Mouse (Mus musculus) liver, embryonic 14.5 days (tissue): Measurements from ENCODE around the gene Slc44a1. TPM values are rescaled to one million over a fixed set of nuclear protein-coding genes. Genes with fewer than 3 reads are reported as not detected.

Experiments used
- ATAC-seq: fragments of 200-750 bp; cut with Nextera tagmentation; 2 replicates; pipeline ENCODE4 v1.8.0; 2017; ENCODE audit warnings: moderate number of reproducible peaks, mild to moderate bottlenecking, moderate library complexity; ENCODE audit not compliant: insufficient read depth
- DNase-seq, 3 experiments: peaks; one replicate each; pipeline ENCODE4 v3.0.0-alpha.2; 2012 to 2013; ENCODE audit warnings: low read depth in 3 of 3, low spot score in 3 of 3
- H3K27ac ChIP-seq: fragments of 300-500 bp; sonication (generic); 2 replicates; pipeline ENCODE4 v1.5.1; 2014; ENCODE audit warnings: moderate library complexity, mild to moderate bottlenecking, control low read depth, inconsistent platforms
- H3K27me3 ChIP-seq: fragments of 300-500 bp; sonication (generic); 2 replicates; pipeline ENCODE4 v1.6.1; 2014; ENCODE audit warnings: mild to moderate bottlenecking, low read length, moderate library complexity; ENCODE audit not compliant: control insufficient read depth, insufficient read depth
- H3K36me3 ChIP-seq: fragments of 300-500 bp; sonication (generic); replicated peaks from 2 replicates; pipeline ENCODE4 v1.6.1; 2014; ENCODE audit warnings: low read depth; ENCODE audit not compliant: control insufficient read depth, insufficient read depth
- H3K4me1 ChIP-seq, 2 experiments: fragments of 200-500 bp in 1 of 2; fragments of 300-500 bp in 1 of 2; sonication (generic) in 1 of 2; replicated peaks; 2 replicates each; pipeline ENCODE4 v1.6.1; 2012 to 2014; ENCODE audit warnings: antibody characterized with exemption in 1 of 2, inconsistent platforms in 1 of 2, low read length in 1 of 2; ENCODE audit not compliant: control insufficient read depth in 2 of 2, insufficient read depth in 2 of 2
- H3K4me2 ChIP-seq: fragments of 300-500 bp; sonication (generic); 2 replicates; pipeline ENCODE4 v1.6.1; 2014; ENCODE audit warnings: low read depth, mild to moderate bottlenecking, control low read depth, moderate library complexity
- H3K4me3 ChIP-seq, 2 experiments: fragments of 200-500 bp in 1 of 2; fragments of 300-500 bp in 1 of 2; sonication (generic) in 1 of 2; 2 replicates each; pipeline ENCODE4 v1.5.1; 2012 to 2014; ENCODE audit warnings: low read depth in 2 of 2, low read length in 2 of 2, mild to moderate bottlenecking in 2 of 2, control low read depth in 1 of 2, inconsistent platforms in 1 of 2, moderate library complexity in 1 of 2; ENCODE audit not compliant: insufficient read depth in 1 of 2
- H3K9ac ChIP-seq: fragments of 300-500 bp; sonication (generic); replicated peaks from 2 replicates; pipeline ENCODE4 v1.6.1; 2014; ENCODE audit warnings: mild to moderate bottlenecking, control low read depth, moderate library complexity
- H3K9me3 ChIP-seq: fragments of 300-500 bp; sonication (generic); 2 replicates; pipeline ENCODE4 v1.6.1; 2016; ENCODE audit warnings: low read length, mixed read lengths; ENCODE audit not compliant: control insufficient read depth
- CTCF ChIP-seq: IDR thresholded peaks from 2 replicates; pipeline ENCODE4 v1.5.1; 2016; ENCODE audit warnings: antibody characterized with exemption, low read depth, control low read depth
- EP300 ChIP-seq: IDR thresholded peaks from 2 replicates; pipeline ENCODE4 v1.6.1; 2016; ENCODE audit warnings: antibody characterized with exemption, low read depth
- WGBS: fragments of 180-500 bp; shearing (Covaris S2); extraction: QIAGEN DNeasy Blood & Tissue Kit; methylation state at CpG from one replicate; pipeline ENCODE4 v1.1.7; 2014; ENCODE audit not compliant: insufficient replicate concordance; 5-methylcytosine and 5-hydroxymethylcytosine counted together
- polyA plus RNA-seq, 2 experiments: library from polyadenylated mRNA; depleted of rRNA in 1 of 2; stranded (reverse) in 1 of 2; unstranded in 1 of 2; fragments of >200 nt; fragmentation: Nextera tagmentation in 1 of 2; extraction: Ambion mirVana in 1 of 2; gene quantifications; 2 replicates each; pipeline versions ENCODE4 v1.2.1 to v1.2.3; 2012 to 2014

Slc44a1 gene
- polyA plus RNA-seq, 2 experiments = 7.7 to 12.6 TPM

DNA sequence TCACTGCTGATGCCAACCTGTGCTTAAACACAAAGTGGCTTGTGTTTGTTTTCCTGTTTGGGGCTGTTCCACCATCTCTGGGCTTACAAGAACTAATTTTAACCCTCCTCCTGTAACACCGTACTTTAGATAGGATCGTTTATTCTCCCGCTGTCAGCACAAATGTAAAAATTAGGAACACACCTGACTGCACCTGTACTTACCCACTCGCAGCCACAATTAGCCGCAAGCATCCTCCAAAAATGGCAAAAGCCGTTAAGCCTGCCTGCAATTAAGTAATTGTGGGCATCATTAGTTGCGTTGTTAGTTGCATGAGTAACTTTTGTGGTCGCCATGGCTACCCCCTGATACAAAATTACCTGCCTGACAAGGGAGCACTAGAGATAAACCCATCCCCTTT lies 31.4 kb upstream of the Slc44a1 start:
- TF ChIP-seq EP300 (no peak), CTCF (no peak)
- DNase-seq (no peak), ATAC-seq (no peak)
- 58% methylated on average over 8 of the region's 8 CpGs for WGBS
- Histone ChIP-seq H3K4me3 (no peak overlapping the region), H3K9me3 (no peaks in the 10 kb centered on the region), H3K4me2 (no peak overlapping the region), H3K27me3 (no peaks in the 10 kb centered on the region), H3K27ac (no peak overlapping the region), H3K36me3 (no peaks in the 10 kb centered on the region), H3K9ac (no peak overlapping the region), H3K4me1 (peaks cover 4 to 12% of the 10 kb centered on the region in 2 experiments; a peak in 3 of 4 replicates)

DNA sequence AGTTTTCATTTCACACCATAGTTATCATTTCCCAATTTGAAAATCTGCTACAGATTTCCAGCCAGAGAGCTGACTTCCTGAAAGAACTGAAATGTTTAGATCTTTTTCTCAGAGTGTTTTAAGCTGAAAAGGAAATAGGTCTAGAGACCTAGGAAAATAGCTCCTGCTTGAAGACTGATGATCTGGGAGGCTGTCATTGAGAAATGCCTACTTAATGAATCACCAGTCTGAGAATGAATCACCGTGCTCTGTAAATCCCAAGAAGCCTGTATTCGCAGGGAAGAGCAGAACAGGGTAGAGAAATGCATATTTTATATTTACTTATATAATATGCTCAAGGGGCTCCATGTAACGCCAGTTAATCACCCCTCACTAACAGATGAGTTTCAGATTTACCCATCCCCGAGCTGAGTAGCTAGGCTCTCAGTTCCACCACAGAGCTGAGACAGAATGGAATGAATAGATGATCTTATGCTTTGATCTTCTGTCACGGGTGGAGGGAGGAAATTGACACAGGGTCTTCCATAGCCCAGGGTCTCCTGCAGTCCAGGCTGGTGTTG lies 30.6 kb upstream of the Slc44a1 start:
- DNase-seq (no peak), ATAC-seq (no peak)
- no peak for TF ChIP-seq CTCF
- TF ChIP-seq EP300 = no peak

DNA sequence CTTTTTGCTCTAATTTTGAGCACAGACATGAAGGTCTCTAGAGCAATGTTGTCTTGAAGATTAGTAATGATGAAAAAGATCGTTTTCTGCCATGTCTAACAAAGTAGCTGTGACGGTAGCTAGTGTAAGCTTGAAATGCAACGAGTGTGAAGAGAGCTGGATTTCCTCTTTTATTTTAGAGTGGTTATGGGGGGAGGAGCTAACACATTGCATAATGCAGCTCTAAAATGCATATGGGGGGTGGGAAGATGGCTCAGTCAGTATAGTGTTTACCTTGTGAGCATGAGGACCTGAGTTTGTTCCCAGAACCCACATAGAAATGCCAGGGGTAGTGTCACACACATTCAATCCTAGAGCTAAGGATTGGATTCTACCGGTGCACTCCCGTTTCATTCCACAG lies 29.5 kb upstream of the Slc44a1 start:
- Histone ChIP-seq H3K9ac (no peak overlapping the region), H3K4me2 (no peak overlapping the region), H3K27ac (no peak overlapping the region), H3K4me3 (no peak overlapping the region), H3K27me3 (no peaks in the 10 kb centered on the region), H3K4me1 (peaks cover 9 to 22% of the 10 kb centered on the region in 2 experiments), H3K9me3 (no peaks in the 10 kb centered on the region), H3K36me3 (no peaks in the 10 kb centered on the region)
- TF ChIP-seq EP300 = no peak
- TF ChIP-seq CTCF = no peak
- no peak for ATAC-seq
- no peak for DNase-seq
- WGBS = 50% methylated on average over 5 of the region's 5 CpGs

More for the DNA sequence above, 30.6 kb upstream of the Slc44a1 start:
- no peak overlapping the region for H3K27ac ChIP-seq
- H3K4me1 ChIP-seq = peaks cover 9 to 19% of the 10 kb centered on the region in 2 experiments
- H3K4me2 ChIP-seq = no peak overlapping the region
- no peaks in the 10 kb centered on the region for H3K36me3 ChIP-seq
- no peaks in the 10 kb centered on the region for H3K27me3 ChIP-seq
- 28% methylated on average over 5 of the region's 5 CpGs for WGBS
- no peak overlapping the region for H3K4me3 ChIP-seq
- H3K9ac ChIP-seq = no peak overlapping the region
- H3K9me3 ChIP-seq = no peaks in the 10 kb centered on the region

DNA sequence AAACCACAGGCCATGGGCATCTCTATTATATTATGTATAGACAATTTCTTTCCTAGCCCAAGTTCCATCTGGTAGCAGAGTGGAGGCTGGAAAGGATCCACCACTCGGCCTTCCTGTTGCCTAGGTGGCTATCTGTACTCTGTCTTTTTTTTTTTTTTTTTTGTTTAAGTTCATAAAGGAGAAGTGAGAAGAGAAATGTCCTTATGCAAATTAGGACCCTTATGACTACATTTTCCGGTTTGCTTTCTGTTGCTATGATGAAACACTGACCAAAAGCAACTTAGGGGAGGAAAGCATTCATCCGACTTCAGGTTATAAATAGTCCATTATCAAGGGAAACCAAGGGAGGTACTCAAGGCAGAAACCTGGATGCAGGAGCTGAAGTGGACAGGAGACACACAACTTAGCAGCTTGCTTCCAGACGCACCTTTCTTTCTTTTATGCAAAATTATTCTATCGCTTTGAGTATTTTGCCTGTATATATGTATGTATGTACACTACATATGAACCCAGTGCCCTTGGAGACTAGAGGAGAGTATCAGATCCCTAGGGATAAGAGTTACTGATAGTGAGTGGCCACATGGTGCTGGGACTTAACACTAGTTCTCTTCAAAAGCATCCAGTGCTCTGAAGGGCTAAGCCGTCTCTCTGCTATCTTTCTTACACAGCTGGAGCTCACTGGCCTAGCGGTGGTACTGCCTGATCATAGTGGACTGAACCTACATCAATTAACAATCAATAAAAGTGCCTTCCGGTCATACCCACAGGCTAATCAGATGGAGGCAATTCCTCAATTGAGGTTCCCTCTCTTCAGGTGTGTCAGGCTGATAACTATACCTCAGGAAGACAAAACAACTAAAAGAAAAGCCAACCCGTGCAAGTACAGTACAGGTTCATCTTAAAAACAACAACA lies 28.0 kb upstream of the Slc44a1 start:
- ATAC-seq (peak; percentile 49; the same call in 1 of the 2 replicates), DNase-seq (no peak)
- Histone ChIP-seq H3K9me3 (no peaks in the 10 kb centered on the region), H3K27me3 (no peaks in the 10 kb centered on the region), H3K9ac (no peak overlapping the region), H3K27ac (no peak overlapping the region), H3K36me3 (no peaks in the 10 kb centered on the region), H3K4me2 (no peak overlapping the region), H3K4me1 (peaks cover 9 to 23% of the 10 kb centered on the region in 2 experiments), H3K4me3 (no peak overlapping the region)
- TF ChIP-seq CTCF (no peak), EP300 (no peak)
- 38% methylated on average over 9 of the region's 9 CpGs for WGBS

DNA sequence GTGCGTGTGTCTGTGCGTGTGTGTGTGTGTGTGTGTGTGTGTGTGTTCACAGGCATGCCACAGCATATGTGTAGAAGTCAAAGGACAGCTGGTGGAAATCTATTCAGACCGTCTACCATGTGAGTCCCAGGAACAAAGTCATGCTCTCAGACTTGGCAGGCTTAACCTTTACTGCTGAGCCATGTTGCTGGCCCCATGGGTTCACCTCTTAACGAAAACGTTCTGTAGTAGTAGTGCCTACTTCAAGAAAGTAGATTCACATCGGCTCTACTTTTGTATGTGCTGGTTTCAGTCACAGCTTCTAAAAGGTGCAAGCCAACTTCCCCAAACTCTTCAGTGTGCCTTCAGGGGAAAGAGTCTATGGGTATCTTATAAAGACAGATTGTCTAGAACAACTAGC lies 27.2 kb upstream of the Slc44a1 start:
- H3K36me3 ChIP-seq = no peaks in the 10 kb centered on the region
- no peaks in the 10 kb centered on the region for H3K27me3 ChIP-seq
- peaks cover 9 to 23% of the 10 kb centered on the region in 2 experiments for H3K4me1 ChIP-seq
- no peaks in the 10 kb centered on the region for H3K9me3 ChIP-seq
- no peak for DNase-seq
- H3K9ac ChIP-seq = no peak overlapping the region
- TF ChIP-seq EP300 = no peak
- TF ChIP-seq CTCF = no peak
- no peak overlapping the region for H3K27ac ChIP-seq
- no peak overlapping the region for H3K4me2 ChIP-seq
- 65% methylated on average over 6 of the region's 6 CpGs for WGBS
- ATAC-seq = no peak
- no peak overlapping the region for H3K4me3 ChIP-seq
